Mouse (Mus musculus): ENCODE data around the gene Fam13a. TPM values are rescaled to one million over a fixed set of nuclear protein-coding genes. Genes with fewer than 3 reads are reported as not detected.

The Fam13a gene
- polyA plus RNA-seq, 1 experiment from 2014 or later, result 4.1 TPM

Other genes starting within 250 kb of the Fam13a start
- gene Herc3, start 193.1 kb downstream of the Fam13a start, polyA plus RNA-seq (2014; fragmentation: Nextera tagmentation; extraction: Ambion mirVana), result 6.5 and 7.5 TPM in 2 replicates
- gene Nap1l5, start 117.5 kb downstream of the Fam13a start, polyA plus RNA-seq (2014; fragmentation: Nextera tagmentation; extraction: Ambion mirVana), result 2.5 and 4.0 TPM in 2 replicates
- 13.2 and 16.4 TPM in 2 replicates for gene Tigd2, start 184.3 kb upstream of the Fam13a start, polyA plus RNA-seq (2014; fragmentation: Nextera tagmentation; extraction: Ambion mirVana)

Data from limb, embryonic 11.5 days (tissue).